Mouse (Mus musculus): ENCODE results near the gene Scn1b.

Scn1b gene

DNA sequence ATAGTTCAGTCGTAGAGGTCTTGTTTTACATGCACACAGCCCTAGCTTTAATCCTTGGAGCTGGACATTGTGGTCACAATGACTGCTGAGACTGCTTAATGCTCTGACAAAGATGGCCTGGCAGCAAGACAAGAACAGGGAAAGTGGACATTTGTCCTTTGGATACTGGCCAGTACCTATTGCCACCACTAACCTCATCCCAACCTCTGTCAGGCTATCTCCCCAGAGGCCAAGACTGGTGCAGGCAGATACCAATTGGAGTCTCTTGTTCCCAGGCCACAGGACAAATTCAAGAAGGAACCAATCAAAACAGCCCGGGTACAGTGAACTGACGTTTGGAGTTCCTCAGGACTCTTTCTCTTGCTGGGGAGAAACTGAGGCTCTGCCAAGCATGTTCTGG, 38.6 kb downstream of the Scn1b start:
- CTCF ChIA-PET, result no interaction called here

DNA sequence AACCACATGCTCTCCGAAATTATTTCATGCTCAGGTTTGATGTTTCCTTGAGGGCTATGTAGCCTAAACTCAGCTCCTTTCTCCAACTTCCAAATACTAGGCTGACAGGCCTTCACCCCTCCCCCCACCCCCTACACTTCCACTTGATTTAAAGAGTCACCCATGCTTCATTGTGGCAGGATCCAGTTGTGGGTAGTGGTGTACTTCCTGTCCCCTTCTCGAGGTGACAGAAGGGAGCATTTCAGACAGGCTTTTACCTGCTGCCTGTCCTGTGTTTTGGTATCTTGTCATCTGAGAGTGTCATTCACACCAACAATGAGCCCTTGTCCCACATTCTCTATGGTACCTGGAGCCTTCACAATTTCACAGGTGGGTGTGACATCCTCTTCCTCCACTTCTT, 39.5 kb downstream of the Scn1b start:
- CTCF ChIA-PET, result no interaction called here

DNA sequence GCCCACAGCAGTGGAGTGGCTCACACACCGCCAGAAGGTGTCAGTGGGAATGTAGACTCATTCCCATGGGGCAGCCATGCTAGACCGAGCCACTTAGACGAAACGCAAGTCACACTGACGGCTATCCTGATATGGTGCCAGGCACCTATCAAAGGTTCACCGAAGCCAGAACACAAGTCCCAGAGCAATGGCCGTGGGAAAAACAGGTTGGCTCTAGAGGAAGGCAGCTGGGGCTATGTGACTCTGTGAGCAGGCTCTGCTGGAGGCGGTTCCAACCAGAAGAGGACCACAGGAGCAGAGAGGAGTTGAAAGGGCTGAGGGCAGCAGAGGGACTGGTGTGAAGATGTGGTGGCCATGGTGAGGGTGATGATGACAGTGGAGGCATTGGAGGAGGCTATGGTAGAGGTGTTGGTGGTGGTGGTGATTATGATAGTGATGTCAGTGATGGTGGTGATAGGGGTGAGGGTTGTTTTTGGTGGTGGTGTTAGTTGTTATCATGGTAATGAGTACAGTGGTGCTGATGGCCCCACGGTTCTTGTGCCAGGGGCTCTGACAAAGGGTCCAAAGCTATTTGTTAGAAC, 40.5 kb downstream of the Scn1b start:
- CTCF ChIA-PET, result interaction anchor here (0.5 kb wide), 1 partner anchor 33 kb away, joined by 4 read pairs; no protein-coding TSS in a partner anchor

DNA sequence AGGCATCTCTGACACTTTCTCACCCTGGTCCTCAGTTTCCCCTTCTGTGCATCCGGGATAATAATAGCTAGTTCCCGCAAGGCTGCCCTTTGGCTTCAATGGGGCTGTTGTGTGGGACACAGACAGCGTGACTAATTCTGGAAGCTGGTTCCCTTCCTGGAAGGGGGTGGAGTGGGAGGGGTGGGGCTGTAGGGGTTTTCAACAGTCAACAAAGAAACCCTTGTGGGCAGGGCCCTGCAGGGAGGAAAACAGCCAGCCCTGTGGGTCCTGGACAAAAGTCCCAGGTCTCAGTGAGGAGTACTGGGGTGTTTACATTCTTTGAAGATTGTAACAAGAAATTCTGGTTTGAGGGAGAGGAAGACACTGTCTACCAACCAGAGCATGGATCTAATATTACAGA, 41.6 kb downstream of the Scn1b start:
- CTCF ChIA-PET, result no interaction called here

DNA sequence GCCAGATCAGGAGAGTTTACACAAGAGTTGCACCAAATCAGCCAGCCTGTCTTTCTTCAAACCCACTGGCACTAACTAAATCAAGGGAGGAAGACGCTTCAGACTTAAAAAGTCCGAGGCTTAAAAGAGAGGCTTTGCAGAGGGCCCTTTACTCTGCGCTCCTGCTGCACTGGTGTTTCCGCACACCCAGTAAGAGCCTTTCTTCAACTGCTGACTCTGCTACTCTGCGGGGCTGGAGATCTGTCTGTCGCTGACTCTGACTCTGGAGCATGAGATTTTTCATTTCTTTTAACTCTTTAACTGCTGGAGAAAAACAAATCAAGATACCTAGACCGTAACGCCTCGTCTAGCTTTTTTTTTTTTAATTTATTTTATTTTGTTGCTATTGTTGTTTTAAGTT, 42.7 kb downstream of the Scn1b start:
- CTCF ChIA-PET, result no interaction called here

DNA sequence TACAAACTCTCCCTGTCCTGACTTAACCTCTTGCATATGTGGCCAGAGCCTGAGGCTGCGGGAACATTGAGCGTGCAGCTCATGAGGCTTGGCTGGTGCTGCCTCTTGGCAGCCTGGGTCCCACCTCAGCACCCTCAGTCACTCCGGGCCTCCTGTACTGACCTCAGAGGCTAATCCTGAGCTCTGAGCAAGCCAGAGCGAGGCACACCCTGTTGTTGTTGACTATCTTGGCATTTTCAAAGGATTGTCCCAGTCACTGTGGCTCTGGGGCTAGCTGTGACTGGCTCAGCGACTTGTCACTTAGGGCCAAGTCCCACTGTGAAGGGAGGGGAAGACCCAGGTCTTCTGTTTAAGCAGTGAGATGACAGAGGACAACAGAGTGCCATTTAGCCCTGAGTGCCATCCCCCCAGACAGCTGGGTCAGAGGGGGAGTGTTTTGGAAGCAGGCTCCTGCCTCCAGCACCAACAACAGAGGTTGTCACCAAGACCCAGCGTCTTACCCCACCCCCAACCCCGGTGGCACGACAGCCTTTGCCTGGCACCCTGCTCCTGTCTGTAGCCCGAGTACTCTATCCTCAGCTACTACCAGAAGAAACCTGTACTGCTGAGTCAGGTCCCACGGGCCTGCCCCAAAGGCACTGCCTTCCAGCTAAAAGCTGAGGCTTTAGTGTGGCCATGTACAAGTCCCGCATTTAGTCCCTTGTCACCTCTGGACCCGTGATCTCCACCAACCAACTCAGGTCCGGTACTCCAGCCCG, 43.8 kb downstream of the Scn1b start:
- CTCF ChIA-PET, result interaction anchor here (0.6 kb wide), 1 partner anchor 15 kb away, joined by 3 read pairs; no protein-coding TSS in a partner anchor

DNA sequence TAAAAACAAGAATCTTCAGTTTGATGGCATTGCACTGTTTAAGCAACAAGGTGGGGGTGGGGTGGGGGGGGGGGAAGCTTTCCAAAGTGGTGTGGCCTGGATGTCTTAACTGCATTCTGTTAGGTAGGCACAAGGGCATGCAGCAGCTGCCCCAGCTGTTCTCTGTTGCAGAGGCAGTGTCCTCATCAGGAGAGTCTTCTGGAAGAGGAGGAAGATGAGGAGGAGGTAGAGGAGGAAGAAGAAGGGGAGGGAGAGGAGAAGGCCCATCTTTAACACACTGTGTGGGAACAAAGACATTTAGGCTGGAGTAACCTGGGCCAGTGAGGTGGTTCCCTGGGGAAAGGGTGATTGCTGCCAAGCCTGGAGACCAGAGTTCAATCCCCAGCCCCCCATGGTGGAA, 44.7 kb downstream of the Scn1b start:
- CTCF ChIA-PET, result no interaction called here

DNA sequence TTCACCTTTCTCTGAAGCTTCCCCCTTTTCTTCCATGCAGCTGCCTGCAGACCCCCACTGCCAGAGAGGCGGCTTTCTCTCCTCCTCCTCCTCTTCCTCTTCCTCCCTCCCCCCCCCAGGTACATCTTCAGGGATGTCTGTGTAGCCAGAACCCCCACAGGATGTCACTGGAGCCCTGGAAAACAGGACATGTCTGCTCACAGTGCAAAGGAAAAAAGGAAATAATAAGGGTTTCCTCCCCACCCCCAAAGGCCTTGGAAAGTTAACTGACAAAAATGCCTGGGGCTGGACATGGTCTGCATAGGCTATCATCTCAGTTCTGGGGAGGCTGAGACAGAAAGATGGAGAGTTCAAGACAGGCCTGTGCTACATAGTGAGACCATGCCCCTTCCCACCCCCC, 45.7 kb downstream of the Scn1b start:
- CTCF ChIA-PET, result interaction anchor here (0.6 kb wide), 1 partner anchor 90 kb away, joined by 3 read pairs; no protein-coding TSS in a partner anchor

DNA sequence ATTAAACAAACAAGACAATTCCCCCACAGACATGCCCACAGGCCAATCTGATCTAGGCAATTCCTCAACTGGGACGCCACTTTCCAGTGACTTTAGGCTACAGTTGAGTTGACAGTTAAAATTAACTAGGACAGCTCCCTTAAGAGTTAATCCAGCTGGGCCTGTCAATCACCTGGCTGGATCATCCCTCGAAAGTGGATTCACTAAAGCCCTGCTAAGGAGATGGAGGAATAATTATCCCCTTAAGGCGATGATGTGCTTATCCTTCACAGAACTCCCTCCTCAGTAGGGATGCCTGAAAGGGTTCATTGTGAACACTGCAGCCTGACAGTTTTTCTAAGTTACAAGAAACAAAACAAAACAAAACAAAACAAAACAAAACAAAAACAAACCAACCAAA, 46.2 kb downstream of the Scn1b start:
- CTCF ChIA-PET, result interaction anchor here (0.6 kb wide), 1 partner anchor 90 kb away, joined by 3 read pairs; no protein-coding TSS in a partner anchor

DNA sequence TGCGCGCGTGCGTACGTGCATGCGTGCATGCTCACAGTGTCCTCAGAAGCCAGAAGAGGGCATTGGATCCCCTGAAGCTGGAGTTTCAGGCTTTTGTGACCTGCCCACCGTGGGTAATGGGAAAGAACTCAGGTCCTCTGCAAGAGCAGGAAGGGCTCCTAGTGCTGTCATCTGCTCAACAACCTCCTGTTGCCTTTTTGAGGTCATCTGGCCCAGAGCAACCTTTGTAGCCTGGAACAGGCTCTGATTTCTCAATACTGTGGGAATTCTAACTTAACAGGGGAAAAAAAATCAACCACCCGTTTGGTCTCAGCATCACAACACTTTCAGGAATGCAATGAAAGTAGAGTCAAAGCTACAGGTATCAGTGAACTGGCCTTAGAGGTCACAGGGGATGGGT, 47.1 kb downstream of the Scn1b start:
- CTCF ChIA-PET, result no interaction called here

DNA sequence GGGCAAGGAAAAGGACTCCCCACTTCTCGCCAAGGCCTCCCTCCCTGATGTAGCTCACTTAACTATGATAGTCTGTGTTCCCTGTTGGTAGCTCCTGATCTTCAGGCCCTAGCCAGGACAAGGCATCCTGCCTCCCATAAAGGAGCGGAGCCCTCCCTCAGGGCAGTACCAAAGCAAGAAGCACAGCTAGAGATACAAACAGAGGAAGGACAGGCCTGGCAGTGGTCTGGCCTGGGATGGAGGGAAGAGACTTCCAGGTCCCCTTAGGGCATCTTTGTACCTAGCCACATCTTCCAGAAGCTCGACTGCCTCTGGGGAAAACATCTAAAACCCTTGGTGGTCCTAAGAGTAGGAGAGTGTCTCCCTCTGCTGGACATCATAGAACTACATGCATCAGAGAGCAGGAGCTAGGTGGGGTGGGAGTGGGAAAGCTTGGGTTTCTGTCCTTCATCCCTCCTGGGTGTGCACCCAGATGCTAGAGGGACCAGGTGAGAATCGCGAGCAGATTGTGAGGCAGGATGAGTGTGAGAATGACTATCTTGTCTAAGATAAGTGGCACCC, 48.8 kb downstream of the Scn1b start:
- CTCF ChIA-PET, result interaction anchor here (0.5 to 1.0 kb wide), 2 partner anchors 18 to 46 kb away, joined by 3 to 10 read pairs; no protein-coding TSS in a partner anchor

DNA sequence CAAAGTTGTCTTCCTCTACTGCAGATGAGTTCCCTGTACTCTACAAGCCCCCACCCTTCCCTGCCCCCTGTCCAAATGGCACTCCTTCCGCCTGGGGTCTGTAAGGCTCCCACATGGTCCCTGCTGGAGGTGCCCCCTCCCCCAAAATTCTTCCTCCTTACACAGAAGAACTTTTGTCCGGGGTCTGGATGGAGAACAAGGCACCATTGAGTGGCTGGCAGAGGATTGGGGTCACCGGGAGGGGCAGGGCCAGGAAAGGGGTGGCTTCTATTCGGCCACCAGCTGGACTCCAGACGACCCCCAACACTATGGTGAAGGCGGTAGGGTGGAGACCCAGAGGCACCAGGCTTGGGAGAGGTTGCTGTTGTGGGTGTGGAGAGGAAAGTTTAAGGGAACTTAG, 49.3 kb downstream of the Scn1b start:
- CTCF ChIA-PET, result interaction anchor here (0.5 to 1.0 kb wide), 3 partner anchors 17 to 891 kb away, joined by 3 to 10 read pairs (median 5); no protein-coding TSS in a partner anchor

DNA sequence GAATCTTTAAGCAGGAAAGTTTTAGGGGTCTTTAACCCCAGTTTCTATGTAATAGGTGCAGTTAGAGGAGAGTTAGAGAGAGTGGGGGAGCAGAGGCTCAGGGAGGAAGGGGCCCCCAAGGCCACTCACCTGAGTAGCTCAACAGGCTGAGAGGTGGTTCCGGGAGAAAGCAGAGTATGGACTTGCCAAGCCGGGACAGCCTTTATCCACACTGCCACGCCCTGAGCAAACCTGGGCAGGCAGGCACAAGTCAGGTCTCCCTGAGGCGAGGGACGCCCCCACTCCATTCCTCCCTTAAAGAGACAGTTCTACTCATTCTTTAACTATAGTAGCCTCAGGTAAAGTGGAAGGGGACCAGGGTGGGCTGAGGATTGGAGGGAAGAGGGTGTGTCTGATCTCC, 50.3 kb downstream of the Scn1b start, which contains the start of gene Fxyd3:
Gene Fxyd3, minus strand, starts transcription at position 213 of the 400 bp plus-strand sequence.
- CTCF ChIA-PET, result no interaction called here

DNA sequence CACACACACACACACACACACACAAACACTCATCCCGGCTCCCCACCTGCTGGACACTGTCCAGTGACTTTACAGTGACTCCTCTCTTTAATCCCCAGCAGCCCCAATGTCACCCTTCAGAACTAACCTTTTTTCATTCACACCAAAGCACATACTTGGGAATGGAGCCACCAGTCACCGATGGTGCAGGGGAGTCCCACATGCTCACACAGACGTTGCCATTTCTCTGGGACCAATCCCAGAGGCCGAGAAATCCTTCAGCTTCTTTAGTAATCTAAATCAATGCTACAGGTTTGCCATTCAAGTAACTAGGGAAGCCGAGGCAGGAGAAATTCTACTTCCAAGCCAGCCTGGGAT, 52.1 kb downstream of the Scn1b start:
- CTCF ChIA-PET, result no interaction called here

DNA sequence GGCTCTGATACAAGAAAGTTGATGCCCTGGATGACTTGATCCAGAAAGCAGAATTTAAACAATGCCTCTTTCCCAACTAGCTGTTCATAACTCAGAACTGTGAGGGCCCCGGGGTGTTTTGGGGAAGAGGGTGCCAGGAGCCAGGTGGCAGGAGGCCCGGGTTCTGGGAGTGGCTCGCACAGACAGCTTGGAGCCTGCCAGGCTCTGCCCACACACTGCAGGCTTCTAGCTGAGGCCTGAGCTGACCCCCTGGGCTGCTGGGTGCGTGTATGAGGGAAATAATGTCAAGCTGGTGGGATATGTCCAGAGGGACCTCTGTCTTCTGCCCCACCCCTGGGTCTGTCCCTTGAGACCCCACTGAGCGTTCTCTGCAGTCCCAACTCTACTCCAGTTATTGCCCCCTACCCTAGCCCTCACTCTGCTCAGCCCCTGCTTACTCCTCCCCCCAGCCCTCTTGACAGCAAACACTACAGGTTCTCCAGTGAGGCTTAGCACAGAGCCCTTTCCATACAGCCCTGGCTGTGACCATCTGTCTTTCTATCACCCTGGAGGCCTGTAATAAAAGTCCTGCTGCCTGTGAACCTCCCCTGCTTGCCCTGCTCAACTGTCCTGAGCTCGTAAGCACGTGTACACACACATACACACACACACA, 52.6 kb downstream of the Scn1b start:
- CTCF ChIA-PET, result interaction anchor here (0.5 kb wide), 1 partner anchor 260 kb away, joined by 4 read pairs; no protein-coding TSS in a partner anchor

DNA sequence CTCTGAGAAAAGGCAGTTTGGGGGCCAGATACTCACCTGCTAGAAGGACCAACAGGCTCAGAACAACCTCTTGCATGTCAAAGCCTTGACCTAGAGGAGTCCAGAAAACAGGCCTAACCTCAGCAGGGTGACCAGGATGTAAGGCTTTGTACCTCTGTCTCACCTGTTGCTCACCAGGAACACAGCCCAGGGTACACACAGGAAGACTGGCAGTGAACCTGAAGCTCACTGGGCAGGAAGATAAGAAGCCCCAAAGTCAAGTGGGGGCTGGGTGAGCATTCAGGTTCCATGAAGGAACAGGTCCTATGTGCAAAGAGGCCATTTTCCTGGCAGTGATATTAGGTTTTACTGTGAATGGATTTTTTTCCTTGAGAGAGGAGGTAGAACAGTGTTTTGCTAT, 53.3 kb downstream of the Scn1b start:
- CTCF ChIA-PET, result no interaction called here

DNA sequence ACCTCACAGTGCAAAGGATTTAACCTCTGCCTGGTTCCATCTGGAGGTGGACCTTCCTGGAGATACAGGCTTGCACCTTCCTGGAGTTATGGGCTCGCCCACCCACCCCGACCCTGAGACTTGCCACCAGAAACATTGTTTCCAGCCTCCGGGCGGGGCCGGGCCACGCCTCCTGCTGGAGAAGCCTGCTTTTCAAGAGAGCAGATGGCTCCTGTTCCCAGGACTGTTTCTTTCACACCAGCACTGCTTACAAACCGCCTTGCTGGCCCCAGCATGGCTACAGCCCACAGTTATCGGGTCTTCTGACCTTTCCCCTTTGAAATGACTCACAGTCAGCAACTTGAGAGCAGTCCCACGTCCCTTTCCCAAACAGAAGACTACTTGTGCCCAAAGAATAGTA, 54.5 kb downstream of the Scn1b start:
- CTCF ChIA-PET, result no interaction called here

DNA sequence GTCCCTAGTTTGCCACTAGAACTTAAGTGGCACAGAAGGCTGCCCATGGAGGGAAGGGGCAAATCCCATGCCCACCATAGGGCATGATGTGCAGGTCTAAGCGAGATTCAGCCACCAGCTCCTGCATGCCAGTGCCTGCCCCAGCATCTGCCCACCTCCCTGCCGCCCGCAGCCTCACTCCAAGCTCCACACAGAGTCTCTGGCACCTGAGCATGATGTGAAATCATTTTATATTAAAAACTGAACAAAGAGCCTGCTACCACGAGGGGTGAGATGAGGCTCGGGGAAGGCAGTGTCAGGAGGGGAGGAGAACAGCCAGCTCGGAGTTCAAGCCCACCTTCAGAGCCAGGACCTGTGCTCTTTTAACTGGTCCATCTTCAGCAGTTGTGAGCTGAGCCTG, 56.5 kb downstream of the Scn1b start:
- CTCF ChIA-PET, result no interaction called here

DNA sequence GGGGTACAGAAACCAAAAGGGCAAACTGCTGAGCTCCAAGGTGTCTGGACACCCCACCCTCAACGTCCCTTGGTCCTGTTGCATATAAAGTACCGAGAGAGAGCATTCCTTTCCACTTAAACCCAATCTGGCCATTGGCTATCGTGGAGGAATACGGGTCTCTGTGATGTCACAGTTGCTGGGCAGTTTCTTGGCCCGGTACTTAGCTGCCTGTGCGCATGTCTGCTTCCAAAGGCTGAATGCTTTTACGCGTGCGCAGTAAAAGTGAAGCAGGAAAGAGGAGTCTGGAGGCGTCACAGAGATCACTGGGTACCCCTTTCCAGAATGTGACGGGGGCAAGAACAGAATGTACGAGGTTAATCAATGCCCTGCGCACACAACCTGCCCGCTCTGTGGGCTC, 57.3 kb downstream of the Scn1b start:
- CTCF ChIA-PET, result no interaction called here

DNA sequence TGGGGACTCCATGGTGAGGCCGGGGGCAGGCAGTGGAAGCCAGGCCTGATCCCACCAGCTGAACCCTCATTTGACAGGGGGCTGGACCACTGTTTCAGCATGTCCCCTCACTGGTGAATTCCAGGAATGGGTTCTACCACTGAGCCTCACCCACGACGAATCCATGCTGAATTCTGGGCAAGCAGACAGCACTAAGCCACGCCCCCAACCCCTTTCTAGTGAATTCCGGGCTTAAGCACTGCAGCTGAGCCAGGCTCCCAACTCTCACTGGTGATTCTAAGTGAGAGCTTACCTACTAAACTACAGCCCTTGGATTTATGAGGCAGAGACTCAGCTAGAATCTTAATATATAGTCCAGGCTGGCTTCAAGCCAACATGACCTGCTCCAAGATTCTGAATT, 59.0 kb downstream of the Scn1b start:
- CTCF ChIA-PET, result interaction anchor here (0.7 kb wide), 1 partner anchor 16 kb away, joined by 3 read pairs; no protein-coding TSS in a partner anchor
